Mouse (Mus musculus) frontal cortex, postnatal 10 days (tissue): ENCODE data around the gene Naa25.

Source experiments
- DNase-seq, 2 experiments: peaks; one replicate each; pipeline ENCODE4 v3.0.0; 2022; ENCODE audit warnings: low spot score in 2 of 2, mixed read lengths in 1 of 2

The Naa25 gene

GRCm38 (mm10) chr5:121452906-121453305, 55.2 kb downstream of the Naa25 start:
- no peak for DNase-seq

DNA sequence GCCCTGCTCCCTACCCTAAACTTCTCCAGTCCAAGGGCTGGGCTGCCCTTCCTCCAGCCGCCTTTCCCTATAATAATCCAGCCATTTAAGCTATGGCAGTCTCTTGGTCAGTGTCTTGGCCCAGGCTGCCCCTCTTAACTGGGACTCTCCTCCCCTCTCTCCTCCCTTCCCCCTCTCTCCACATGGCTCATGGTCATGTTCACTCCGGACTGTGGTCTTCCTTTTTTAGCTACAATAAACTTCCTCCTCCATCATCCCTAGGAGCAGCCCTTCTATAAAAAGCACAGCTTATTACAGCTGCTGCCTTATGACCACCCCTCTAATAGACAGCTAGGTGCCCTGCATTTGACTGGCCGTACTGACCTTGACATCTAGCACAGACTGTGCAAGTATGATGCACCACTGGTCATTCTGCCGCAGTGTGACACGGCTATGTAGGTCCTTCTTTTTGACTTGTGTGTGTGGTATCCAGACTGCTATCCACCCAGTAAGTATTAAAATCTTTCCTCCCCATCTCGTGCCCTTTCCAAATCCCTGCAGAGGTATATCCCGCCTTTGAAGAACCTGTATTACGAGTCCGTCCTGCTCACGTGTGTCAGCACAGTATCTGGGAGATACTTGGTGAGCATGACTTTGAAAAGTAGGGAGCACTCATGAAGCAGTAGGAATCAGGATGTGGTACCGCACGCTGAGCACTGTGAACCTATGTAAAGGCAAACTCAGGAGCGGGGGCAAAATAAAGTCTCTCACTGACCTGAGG, 56.2 kb downstream of the Naa25 start:
- DNase-seq = no peak

DNA sequence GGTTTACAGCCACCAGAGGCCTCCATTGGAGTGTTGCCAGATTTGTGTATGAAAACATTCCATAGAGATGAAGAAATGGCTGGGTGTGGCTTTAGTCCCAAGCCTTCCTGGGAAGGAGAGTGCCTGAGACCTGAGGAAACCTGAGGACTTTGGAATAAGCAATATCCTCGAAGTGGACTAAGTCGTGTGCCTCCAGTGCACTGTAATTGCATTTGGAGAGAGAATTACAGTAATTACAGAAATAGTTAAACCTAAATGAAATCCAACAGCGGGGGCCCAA, 56.7 kb downstream of the Naa25 start:
- no peak for DNase-seq

GRCm38 (mm10) chr5:121455510-121456265, 58.0 kb downstream of the Naa25 start:
- DNase-seq = no peak

GRCm38 (mm10) chr5:121461339-121462170, 63.8 kb downstream of the Naa25 start:
- DNase-seq = no peak

DNA sequence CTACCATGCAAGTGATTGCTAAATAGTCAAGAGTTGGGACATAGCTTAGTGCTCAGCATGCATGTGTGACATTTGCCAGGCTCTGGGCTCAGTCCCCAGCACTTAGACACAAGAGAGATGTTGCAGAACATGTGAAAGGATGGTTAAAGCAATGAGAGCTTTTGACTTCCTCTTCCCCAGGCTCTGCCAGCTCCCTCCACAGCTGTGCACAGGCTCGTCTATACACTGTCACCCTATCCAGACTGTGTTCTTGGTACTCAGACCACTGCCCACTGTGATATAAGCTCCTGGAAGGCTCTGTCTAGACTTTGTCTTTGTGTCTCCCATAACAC, 64.4 kb downstream of the Naa25 start:
- no peak for DNase-seq

- DNase-seq = no peak
Observed at GRCm38 (mm10) chr5:121462967-121463366, 65.2 kb downstream of the Naa25 start.

DNA sequence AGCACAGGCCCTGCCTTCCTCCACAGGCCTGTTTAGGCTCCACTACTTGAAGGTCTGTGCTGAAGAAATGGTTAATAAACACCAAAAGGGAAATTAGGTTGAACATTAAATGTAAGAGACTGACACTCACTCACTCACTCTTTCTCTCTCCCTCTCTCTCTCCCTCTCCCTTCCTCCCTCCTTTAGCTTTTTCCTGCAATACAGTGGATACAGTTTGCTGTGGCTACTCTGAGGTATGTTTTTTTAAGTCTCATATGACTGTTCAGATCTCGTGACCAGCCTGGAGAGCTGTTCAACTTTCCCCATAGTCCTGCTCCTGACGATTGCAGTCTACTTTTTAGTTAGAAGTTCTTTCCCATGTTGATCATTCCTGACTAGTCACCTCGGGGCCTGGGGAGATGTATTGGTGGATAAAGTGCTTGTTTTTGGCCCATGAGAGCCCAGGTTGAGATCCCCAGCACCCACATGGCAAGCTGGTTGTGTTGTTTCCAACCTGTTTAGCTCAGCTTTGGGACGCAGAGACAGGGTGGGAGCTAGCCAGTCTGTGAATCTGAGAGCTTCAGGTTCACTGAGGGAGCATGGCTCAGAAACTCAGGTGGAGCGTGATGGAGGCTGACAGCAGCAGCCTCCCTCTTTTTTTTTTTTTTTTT, 66.0 kb downstream of the Naa25 start:
- DNase-seq = no peak

DNA sequence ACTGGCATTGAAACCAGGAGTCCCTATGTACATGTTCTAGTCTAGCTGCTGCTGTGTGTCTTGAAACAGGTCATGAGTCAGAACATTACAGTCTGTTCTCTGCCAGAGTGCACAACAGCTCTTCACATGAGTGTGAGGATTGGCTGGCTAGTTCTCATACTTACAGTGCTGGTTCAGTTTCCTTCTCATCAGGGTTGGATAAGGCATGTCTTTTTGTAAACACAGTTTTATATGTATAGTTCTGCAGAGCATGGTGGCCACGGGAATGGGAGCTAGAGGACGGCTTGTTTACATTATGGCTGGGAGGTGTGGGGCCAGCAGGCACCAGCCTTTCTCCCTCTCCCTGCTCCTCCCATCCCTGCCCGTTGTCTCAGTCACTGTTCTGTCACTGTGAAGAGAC, 71.8 kb downstream of the Naa25 start:
- DNase-seq = no peak

DNA sequence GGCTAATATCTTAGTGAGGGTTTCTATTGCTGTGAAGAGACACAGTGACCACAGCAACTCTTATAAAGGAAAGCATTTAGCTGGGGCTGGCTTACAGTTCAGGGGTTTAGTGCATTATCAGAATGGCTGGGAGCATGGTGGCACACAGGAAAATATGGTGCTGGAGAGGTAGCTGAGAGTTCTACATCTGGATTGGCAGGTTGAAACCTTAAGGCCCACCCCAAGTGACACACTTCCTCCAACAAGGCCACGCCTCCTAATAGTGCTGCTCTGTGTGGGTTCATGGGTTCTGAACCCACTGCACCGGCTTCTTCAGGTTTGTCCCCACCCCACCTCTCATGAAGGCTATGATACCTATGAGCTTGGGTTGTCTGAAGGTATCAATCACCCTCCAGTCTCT, 74.7 kb downstream of the Naa25 start:
- DNase-seq = no peak

DNA sequence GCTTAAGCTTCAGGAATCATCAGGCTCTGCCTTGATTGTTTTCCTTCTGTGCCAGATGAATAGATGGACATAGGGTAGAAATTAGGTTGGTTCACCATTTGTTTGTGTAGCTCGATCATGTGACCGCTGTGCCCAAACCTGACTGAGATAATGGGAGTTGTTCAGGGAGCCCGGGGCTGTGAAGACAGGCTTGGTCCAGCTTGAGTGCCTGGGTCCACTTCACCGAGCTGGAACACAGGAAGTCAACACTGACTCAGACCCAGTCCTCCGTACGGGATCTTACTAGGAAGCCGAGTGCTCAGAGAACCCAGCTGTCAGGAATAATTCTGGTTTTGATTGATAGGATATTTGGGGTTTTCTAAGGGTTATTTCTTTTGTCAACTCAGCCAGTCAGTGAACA, 76.9 kb downstream of the Naa25 start:
- no peak for DNase-seq

DNA sequence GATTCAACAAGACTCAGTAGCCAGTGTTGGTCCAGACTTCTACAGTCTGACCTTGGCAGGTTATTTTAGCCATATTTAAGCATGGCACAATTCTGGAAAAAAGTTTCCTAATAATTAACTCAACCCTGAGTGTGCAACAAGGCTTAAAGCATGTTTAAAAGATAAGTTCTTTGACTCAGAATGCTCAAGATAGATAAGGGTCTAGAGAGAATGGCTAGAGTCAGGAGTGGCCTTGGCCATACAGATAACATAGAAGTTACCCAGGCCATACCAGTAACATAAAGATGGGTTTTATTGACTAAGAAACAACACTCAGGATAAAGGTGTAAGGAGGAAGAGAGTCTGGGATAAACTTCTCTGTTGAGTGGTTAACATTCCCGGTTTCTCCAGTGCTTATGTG, 78.3 kb downstream of the Naa25 start:
- no peak for DNase-seq

DNA sequence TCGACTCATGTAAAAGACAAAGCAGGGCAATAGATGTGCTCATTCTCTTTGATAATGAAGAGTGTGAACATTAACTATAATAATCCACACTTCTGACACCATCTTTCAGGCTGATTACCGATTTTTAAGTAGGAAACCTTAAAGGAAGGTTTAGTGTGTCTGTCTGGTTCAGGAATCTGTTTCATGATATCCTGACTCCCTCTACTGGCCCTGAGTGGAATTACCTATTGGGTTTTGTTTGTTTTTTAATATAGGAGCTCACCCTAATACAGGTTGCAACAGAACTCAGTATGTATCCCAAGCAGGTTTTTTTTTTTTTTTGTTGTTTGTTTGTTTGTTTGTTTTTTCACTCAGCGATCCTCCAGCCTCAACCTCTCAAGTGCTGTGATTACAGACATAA, 79.9 kb downstream of the Naa25 start:
- no peak for DNase-seq

GRCm38 (mm10) chr5:121484801-121485200, 87.1 kb downstream of the Naa25 start:
- DNase-seq = no peak

DNA sequence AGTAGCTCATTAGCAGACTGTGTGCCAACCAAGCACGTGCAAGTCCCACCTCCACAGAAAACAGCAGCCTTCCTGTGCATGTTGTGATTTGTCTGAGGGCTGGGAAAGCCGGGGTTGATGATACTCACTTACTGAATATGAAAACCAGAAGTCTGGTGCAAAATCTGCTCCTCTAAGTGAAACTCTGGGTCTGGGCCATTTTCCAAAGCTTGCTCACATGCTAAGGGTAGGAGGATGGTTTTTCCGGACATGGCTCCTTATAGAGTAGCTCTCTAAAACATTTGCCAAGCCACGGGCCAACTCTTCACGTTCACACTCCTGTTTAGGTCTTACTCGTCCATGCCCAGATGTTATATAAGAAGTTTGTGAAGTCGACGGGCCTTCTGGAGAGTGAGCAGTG, 95.6 kb downstream of the Naa25 start:
- peak; percentile 19 to 50 for DNase-seq
